Mouse (Mus musculus) heart, embryonic 16.5 days (tissue): ENCODE data around the gene Cbln4. TPM values are rescaled to one million over a fixed set of nuclear protein-coding genes. Genes with fewer than 3 reads are reported as not detected.

Source experiments
- ATAC-seq: fragments of 200-750 bp; cut with Nextera tagmentation; replicated peaks from 2 replicates; pipeline ENCODE4 v1.8.0; 2017; ENCODE audit warnings: moderate number of reproducible peaks; ENCODE audit not compliant: insufficient read depth, low FRiP score; ENCODE audit errors: extremely low read depth
- H3K27ac ChIP-seq: fragments of 300-500 bp; sonication (generic); 2 replicates; pipeline ENCODE4 v1.5.1; 2014; ENCODE audit warnings: mild to moderate bottlenecking, low read length, control low read depth, moderate library complexity
- H3K27me3 ChIP-seq: fragments of 300-500 bp; sonication (generic); 2 replicates; pipeline ENCODE4 v1.6.1; 2014; ENCODE audit warnings: low read length, mixed read lengths; ENCODE audit not compliant: control insufficient read depth, insufficient read depth
- H3K36me3 ChIP-seq: fragments of 300-500 bp; sonication (generic); 2 replicates; pipeline ENCODE4 v1.6.1; 2014; ENCODE audit not compliant: control insufficient read depth, insufficient read depth
- H3K4me1 ChIP-seq: fragments of 300-500 bp; sonication (generic); 2 replicates; pipeline ENCODE4 v1.6.1; 2014; ENCODE audit warnings: low read length, mixed read lengths; ENCODE audit not compliant: control insufficient read depth, insufficient read depth
- H3K4me2 ChIP-seq: fragments of 300-500 bp; sonication (generic); 2 replicates; pipeline ENCODE4 v1.6.1; 2014; ENCODE audit warnings: low read depth, mild to moderate bottlenecking, control low read depth, low read length
- H3K4me3 ChIP-seq: fragments of 300-500 bp; sonication (generic); 2 replicates; pipeline ENCODE4 v1.5.1; 2014; ENCODE audit warnings: mild to moderate bottlenecking, control low read depth, low read length
- H3K9ac ChIP-seq: fragments of 300-500 bp; sonication (generic); 2 replicates; pipeline ENCODE4 v1.6.1; 2014; ENCODE audit warnings: low read length, control low read depth
- H3K9me3 ChIP-seq: fragments of 300-500 bp; sonication (generic); replicated peaks from 2 replicates; pipeline ENCODE4 v1.6.1; 2016; ENCODE audit warnings: low read length; ENCODE audit not compliant: control insufficient read depth
- WGBS: fragments of 180-500 bp; shearing (Covaris S2); extraction: QIAGEN DNeasy Blood & Tissue Kit; methylation state at CpG from one replicate; pipeline ENCODE4 v1.1.7; 2014; 5-methylcytosine and 5-hydroxymethylcytosine counted together
- polyA plus RNA-seq: library from polyadenylated mRNA; unstranded; fragments of >200 nt; fragmentation: Nextera tagmentation; extraction: Ambion mirVana; gene quantifications from 2 replicates; pipeline ENCODE4 v1.2.1, GENCODE M21; 2015

Gene Cbln4
- polyA plus RNA-seq, 1 experiment from 2014 or later: 0.07 TPM

DNA sequence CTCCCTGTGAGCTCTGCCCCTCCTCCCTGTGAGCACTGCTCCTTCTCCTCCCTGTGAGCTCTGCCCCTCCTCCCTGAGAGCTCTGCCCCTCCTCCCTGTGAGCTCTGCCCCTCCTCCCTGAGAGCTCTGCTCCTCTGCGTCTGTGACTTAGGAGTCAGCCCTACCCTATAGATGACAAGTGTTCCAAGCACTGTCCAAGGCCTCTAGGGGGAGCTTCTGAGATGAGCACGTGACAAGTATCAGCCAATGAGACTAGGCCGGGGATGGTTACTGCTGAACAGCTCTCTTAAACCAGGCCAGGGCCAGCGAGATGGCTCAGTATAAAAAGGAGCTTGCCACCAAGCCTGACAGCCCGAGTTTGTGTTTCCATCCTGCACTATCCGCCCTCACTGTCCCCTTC is 48.4 kb downstream of the Cbln4 start:
- 69% methylated on average over 6 of the region's 6 CpGs for WGBS
- no peak overlapping the region for H3K4me3 ChIP-seq
- no peak for ATAC-seq

DNA sequence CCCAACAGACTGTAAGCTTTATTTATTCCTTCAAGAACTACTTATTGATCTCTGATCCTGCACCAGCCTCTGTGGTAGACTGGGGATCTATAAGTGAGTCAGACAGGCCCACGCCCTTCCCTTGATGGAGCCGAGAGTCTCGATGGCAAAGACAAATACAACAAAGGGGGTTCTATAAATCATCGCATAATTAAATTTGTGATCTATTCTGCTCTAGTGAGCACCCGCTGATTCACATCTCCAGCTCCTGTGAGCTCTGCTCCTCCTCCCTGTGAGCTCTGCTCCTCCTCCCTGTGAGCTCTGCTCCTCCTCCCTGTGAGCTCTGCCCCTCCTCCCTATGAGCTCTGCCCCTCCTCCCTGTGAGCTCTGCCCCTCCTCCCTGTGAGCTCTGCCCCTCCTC is 49.0 kb downstream of the Cbln4 start:
- no peak for ATAC-seq
- WGBS: 85% methylated on average over 5 of the region's 5 CpGs

More for the DNA sequence above, 48.4 kb downstream of the Cbln4 start:
- H3K9ac ChIP-seq: no peak overlapping the region
- H3K27me3 ChIP-seq: no peaks in the 10 kb centered on the region
- no peaks in the 10 kb centered on the region for H3K9me3 ChIP-seq
- H3K36me3 ChIP-seq: no peaks in the 10 kb centered on the region
- no peaks in the 10 kb centered on the region for H3K4me1 ChIP-seq
- H3K4me2 ChIP-seq: no peak overlapping the region
- no peak overlapping the region for H3K27ac ChIP-seq

DNA sequence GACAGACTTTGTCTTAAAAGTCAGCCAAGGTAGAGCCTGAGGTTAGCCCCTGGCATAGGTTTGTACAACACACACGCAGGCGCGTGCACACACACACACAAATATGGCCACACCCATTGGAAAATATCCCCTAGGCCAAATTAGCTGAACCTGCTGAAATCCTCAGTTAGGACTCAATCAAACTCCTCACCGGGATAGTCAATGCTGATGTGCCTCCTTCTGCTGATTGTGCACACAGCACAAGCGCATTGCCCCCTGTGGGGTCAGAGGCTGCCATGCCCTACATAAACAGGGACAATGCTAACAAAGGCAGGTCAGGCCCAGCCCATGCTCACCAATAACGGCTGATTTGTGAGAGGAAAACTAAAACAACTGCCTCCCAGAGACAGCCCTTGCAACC is 56.6 kb downstream of the Cbln4 start:
- no peak overlapping the region for H3K9ac ChIP-seq
- 46% methylated on average over 6 of the region's 6 CpGs for WGBS
- no peak overlapping the region for H3K27ac ChIP-seq
- H3K27me3 ChIP-seq: no peaks in the 10 kb centered on the region
- no peaks in the 10 kb centered on the region for H3K9me3 ChIP-seq
- no peak for ATAC-seq
- H3K4me3 ChIP-seq: no peak overlapping the region
- H3K4me2 ChIP-seq: no peak overlapping the region
- no peaks in the 10 kb centered on the region for H3K4me1 ChIP-seq
- H3K36me3 ChIP-seq: no peaks in the 10 kb centered on the region

More for the DNA sequence above, 49.0 kb downstream of the Cbln4 start:
- Histone ChIP-seq H3K36me3 (no peaks in the 10 kb centered on the region), H3K4me1 (no peaks in the 10 kb centered on the region), H3K9ac (no peak overlapping the region), H3K27ac (no peak overlapping the region), H3K9me3 (no peaks in the 10 kb centered on the region), H3K4me3 (no peak overlapping the region), H3K27me3 (no peaks in the 10 kb centered on the region), H3K4me2 (no peak overlapping the region)

Other genes starting within 250 kb of the Cbln4 start
- not detected in 2 replicates for gene Mc3r, start 205.0 kb upstream of the Cbln4 start, polyA plus RNA-seq